8 mouse cellular contexts compared by ENCODE assay signal in the genomic region with DNA sequence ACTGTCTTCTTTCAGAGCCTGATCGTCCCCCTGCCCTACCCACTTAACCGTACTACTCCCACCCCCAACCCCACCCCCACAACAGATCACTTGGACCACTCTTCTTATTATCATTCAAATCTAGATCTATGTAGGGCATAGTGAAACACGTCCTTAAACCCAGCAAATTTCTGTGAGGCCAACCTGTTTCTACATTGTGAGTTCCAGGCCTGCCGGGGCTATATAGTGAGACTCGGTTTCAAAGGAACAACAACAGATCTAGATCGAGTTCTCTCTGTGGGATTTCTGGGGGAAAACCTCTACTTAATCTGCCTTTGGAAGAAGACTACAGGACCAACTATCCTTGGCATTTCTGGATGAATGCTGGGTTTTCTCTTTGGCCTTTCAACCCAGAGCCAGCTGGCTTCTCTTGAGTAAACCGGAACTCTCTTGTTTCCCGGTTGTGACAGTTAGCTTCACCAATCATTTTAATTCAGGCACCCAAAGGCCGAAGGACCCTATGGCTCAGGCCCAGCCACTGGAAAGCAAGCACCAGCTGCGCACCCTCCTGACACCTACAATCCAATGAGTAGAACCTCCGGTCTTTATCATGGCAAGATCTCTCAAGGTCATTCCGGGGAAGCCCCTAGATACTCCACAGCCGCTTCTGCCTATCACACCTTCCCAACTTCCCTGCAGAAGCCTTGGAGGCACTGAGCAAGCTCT. TPM values are rescaled to one million over a fixed set of nuclear protein-coding genes. Genes with fewer than 3 reads are reported as not detected.
A peak's percentile ranks its signal among the peaks of the same experiment; 100 is the strongest.
DNase-seq lines count a peak whose midpoint lies in the region; ATAC-seq and TF ChIP-seq lines count a peak whose summit lies in the region.

No protein-coding gene starts in this region.

- DNase-seq in adrenal gland, postnatal 10 days: peak; percentile 12
- DNase-seq in adrenal gland, postnatal 25 days: no peak
- DNase-seq in kidney, postnatal 4 days: no peak
- DNase-seq in liver, postnatal 0 days: no peak
- no peak for DNase-seq in left cerebral cortex, postnatal 4 days
- DNase-seq in thymus, adult 18-20 months: no peak

- no peaks in the 10 kb centered on the region for H3K9me3 ChIP-seq in kidney, embryonic 16.5 days (ENCODE audit: low read length)
- H3K9me3 ChIP-seq in forebrain, embryonic 15.5 days: no peaks in the 10 kb centered on the region
- no peaks in the 10 kb centered on the region for H3K9me3 ChIP-seq in liver, postnatal 0 days (ENCODE audit: low read length)

- no peaks in the 10 kb centered on the region for H3K27me3 ChIP-seq in kidney, embryonic 16.5 days (ENCODE audit: insufficient read depth, low read length)
- no peaks in the 10 kb centered on the region for H3K27me3 ChIP-seq in forebrain, embryonic 15.5 days
- no peaks in the 10 kb centered on the region for H3K27me3 ChIP-seq in liver, postnatal 0 days (ENCODE audit: insufficient read depth, low read length)

- H3K4me1 ChIP-seq in kidney, embryonic 16.5 days (ENCODE audit: insufficient read depth, low read length): peaks cover 7% of the 10 kb centered on the region; the same call in 1 of the 2 replicates
- peaks cover 7% of the 10 kb centered on the region for H3K4me1 ChIP-seq in forebrain, embryonic 15.5 days
- peaks cover 40% of the 10 kb centered on the region for H3K4me1 ChIP-seq in liver, postnatal 0 days (ENCODE audit: insufficient read depth)

- intact Hi-C loops in left cerebral cortex, postnatal 4 days (cut with DNase I): no loop called here

- no peaks in the 10 kb centered on the region for H3K36me3 ChIP-seq in kidney, embryonic 16.5 days (ENCODE audit: insufficient read depth, low read length)
- no peaks in the 10 kb centered on the region for H3K36me3 ChIP-seq in forebrain, embryonic 15.5 days
- peaks cover 2% of the 10 kb centered on the region; the same call in 1 of the 2 replicates for H3K36me3 ChIP-seq in liver, postnatal 0 days (replicated peaks; ENCODE audit: insufficient read depth, low read length)

- TF ChIP-seq EP300 in liver, postnatal 0 days (IDR thresholded peaks at IDR 0.05; ENCODE audit: low read depth): no peak

- H3K9ac ChIP-seq in kidney, embryonic 16.5 days (replicated peaks; ENCODE audit: low read length): peak overlapping the region; percentile 76
- no peak overlapping the region for H3K9ac ChIP-seq in forebrain, embryonic 15.5 days (replicated peaks)
- peak overlapping the region; percentile 80 for H3K9ac ChIP-seq in liver, postnatal 0 days (replicated peaks)

- no peak for TF ChIP-seq CTCF in liver, postnatal 0 days (IDR thresholded peaks at IDR 0.05; ENCODE audit: low read depth)

- peak; percentile 17 for ATAC-seq in kidney, embryonic 16.5 days (ENCODE audit: low FRiP score, low TSS enrichment)
- 0 out of 2 replicates have a peak, but pooled peaks have one; percentile 26 for ATAC-seq in forebrain, embryonic 15.5 days (replicated peaks)
- no peak for ATAC-seq in liver, postnatal 0 days

- peak overlapping the region; percentile 71; the same call in 1 of the 2 replicates for H3K27ac ChIP-seq in kidney, embryonic 16.5 days (ENCODE audit: low read length)
- H3K27ac ChIP-seq in forebrain, embryonic 15.5 days (replicated peaks): no peak overlapping the region
- peak overlapping the region; percentile 88 for H3K27ac ChIP-seq in liver, postnatal 0 days (ENCODE audit: low read depth)

- peak overlapping the region; percentile 78 for H3K4me2 ChIP-seq in kidney, embryonic 16.5 days (replicated peaks; ENCODE audit: low read depth, low read length)
- 0 out of 2 replicates have a peak overlapping the region, but pooled peaks have one; percentile 46 for H3K4me2 ChIP-seq in forebrain, embryonic 15.5 days (replicated peaks)
- H3K4me2 ChIP-seq in liver, postnatal 0 days (ENCODE audit: low read depth, low read length): peak overlapping the region; percentile 85

- WGBS in kidney, embryonic 16.5 days: 83% methylated on average over 13 of the region's 13 CpGs
- 92% methylated on average over 13 of the region's 13 CpGs for WGBS in forebrain, embryonic 15.5 days
- 73% methylated on average over 13 of the region's 13 CpGs for WGBS in liver, postnatal 0 days (ENCODE audit: insufficient replicate concordance)

- no peak overlapping the region for H3K4me3 ChIP-seq in kidney, embryonic 16.5 days (ENCODE audit: low read length)
- H3K4me3 ChIP-seq in forebrain, embryonic 15.5 days: no peak overlapping the region
- H3K4me3 ChIP-seq in liver, postnatal 0 days (ENCODE audit: low read depth, low read length): peak overlapping the region; percentile 78

RNA-seq across cellular contexts. Expression of gene 4930523C07Rik, which starts 0.8 kb away (rescaled TPM):
- total RNA-seq in adrenal gland, postnatal 10 days (2021): 10 to 100 TPM; 22.3 to 27.8 TPM
- total RNA-seq in adrenal gland, postnatal 25 days (2021): 6.7 and 8.7 TPM in 2 replicates
- 22.5 and 23.2 TPM in 2 replicates for polyA plus RNA-seq in kidney, embryonic 16.5 days (2015; fragmentation: Nextera tagmentation; extraction: Ambion mirVana)
- polyA plus RNA-seq in forebrain, embryonic 15.5 days (2015; fragmentation: Nextera tagmentation; extraction: Ambion mirVana): 2.1 and 2.7 TPM in 2 replicates
- polyA plus RNA-seq in liver, postnatal 0 days (2015; fragmentation: Nextera tagmentation; extraction: Ambion mirVana): 16.5 and 23.0 TPM in 2 replicates
- 1 to 10 TPM; 2.3 to 3.2 TPM for total RNA-seq in left cerebral cortex, postnatal 4 days (2021)
